Mouse (Mus musculus) CH12F3 (cell line): Measurements from ENCODE around the gene Gm20815.
"Not testable (repeated sequence)": the region's sequence is repeated elsewhere in the genome, so short reads cannot be mapped to it uniquely, and the experiment has no call there.

ENCODE experiments used
- in situ Hi-C: fragments of 300-500 bp; cut with MboI; formaldehyde crosslinking; loops from 2 replicates; pipeline ENCODE4 v1.14.3; 2020; ENCODE audit warnings: low sequenced_read_pairs

The Gm20815 gene

GRCm38 (mm10) chrY:8835069-8835468, at the start of gene Gm20815:
Gene Gm20815 (minus strand): TSS chrY:8835169.
- in situ Hi-C loops: not testable (repeated sequence)
